Mouse (Mus musculus) gastrocnemius, adult 18-20 months (tissue): Measurements from ENCODE around the gene Zfp36l2. TPM values are rescaled to one million over a fixed set of nuclear protein-coding genes. Genes with fewer than 3 reads are reported as not detected.

Experiments
- DNase-seq: peaks from one replicate; pipeline ENCODE4 v3.0.0; 2021; ENCODE audit warnings: low spot score
- total RNA-seq, 2 experiments: library from RNA; stranded (reverse); gene quantifications; 2 replicates each; pipeline ENCODE4 v1.2.3; 2021

The Zfp36l2 gene
- total RNA-seq, 2 experiments from 2014 or later = 7.4 to 10.8 TPM

GRCm38 (mm10) chr17:84152976-84153786 lies 34.6 kb downstream of the Zfp36l2 start:
- no peak for DNase-seq

DNA sequence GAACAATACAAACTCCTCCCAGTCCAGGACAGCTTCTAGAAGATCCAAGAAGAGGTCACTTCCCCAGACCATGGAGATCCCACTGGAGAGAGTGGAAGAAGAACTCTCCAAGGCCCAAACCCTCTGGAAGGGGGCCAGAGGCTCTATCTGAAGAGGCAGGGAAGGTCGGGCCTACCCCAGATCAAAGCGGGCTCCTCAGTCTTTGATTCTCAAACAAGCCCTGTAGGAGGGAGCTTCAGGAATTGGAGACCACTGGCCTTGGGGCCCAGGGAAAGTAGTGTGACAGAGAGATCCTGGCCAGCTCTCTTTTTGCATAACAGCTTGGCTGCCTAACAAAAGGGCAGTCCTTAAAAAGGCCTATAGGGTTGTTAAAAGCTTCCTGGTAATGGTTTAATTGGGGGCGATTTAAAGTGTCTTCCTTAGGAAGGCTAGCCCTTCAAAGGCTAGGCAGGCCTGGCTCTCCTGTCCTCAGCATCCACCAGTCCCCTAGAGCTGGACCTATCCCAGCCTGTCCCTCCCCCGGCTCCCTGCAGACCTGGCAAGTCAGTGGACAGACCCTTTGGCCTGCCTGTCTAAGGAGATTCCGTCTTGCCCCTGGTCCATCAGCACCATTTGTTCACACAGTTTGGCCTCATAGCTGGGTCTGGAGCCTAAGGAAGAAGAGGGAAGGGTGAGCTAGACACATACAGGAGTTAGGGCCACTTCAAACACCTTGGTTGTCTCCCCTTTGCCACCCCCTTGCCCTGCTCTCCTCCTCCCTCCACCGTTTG lies 35.4 kb downstream of the Zfp36l2 start:
- no peak for DNase-seq

GRCm38 (mm10) chr17:84151306-84151705 lies 36.4 kb downstream of the Zfp36l2 start:
- DNase-seq = no peak

- DNase-seq = no peak
These were observed 37.5 kb downstream of the Zfp36l2 start for GRCm38 (mm10) chr17:84150291-84150690.

- no peak for DNase-seq
These were observed 38.2 kb downstream of the Zfp36l2 start for GRCm38 (mm10) chr17:84149566-84149965.

DNA sequence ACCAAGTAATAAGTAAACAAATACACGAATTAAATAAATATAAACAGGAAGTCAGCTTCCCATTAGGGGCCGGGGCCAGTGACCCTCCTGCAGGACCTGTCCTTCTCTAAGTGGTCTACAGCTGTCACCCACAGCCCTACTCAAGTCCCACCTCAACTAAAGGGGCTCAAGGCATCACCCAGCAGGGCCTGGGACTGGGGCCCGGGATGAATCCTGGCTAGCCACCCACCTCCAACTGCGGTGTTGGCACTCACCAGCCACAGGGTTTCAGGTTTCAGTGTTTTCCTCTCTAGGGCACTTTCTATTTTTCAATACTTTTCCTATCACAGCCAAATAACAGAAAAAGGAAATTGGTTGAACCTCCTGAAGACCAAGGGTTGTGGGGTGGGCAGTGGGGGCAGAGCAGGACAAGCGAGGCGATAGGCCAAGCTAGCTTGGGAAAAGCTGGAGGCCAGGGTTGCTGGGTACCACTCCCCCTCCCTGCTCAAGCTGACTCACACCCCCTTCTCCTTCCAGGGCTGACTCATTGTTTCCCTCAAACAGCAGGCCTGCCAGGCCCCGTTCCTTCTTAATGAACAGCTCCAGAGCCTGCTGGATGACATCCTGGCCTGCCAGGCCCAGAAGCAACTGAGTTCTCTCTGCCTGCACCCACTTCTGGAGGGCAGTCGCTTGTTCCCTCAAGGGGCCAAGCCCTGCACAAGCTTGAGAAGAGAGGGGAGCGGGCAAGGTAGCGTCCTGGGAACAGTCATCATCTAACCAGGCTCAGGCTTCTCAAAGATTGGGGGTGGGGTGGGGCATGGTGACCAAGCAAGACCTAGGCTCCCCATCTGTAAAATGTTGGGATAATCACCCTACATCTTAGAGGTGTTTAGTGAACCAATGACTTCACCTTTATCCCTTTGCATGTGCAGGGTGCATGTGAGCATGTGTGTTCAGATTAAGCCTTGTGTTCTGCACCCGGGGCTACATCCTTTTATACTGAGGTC lies 39.0 kb downstream of the Zfp36l2 start:
- peak; percentile 90 for DNase-seq

DNA sequence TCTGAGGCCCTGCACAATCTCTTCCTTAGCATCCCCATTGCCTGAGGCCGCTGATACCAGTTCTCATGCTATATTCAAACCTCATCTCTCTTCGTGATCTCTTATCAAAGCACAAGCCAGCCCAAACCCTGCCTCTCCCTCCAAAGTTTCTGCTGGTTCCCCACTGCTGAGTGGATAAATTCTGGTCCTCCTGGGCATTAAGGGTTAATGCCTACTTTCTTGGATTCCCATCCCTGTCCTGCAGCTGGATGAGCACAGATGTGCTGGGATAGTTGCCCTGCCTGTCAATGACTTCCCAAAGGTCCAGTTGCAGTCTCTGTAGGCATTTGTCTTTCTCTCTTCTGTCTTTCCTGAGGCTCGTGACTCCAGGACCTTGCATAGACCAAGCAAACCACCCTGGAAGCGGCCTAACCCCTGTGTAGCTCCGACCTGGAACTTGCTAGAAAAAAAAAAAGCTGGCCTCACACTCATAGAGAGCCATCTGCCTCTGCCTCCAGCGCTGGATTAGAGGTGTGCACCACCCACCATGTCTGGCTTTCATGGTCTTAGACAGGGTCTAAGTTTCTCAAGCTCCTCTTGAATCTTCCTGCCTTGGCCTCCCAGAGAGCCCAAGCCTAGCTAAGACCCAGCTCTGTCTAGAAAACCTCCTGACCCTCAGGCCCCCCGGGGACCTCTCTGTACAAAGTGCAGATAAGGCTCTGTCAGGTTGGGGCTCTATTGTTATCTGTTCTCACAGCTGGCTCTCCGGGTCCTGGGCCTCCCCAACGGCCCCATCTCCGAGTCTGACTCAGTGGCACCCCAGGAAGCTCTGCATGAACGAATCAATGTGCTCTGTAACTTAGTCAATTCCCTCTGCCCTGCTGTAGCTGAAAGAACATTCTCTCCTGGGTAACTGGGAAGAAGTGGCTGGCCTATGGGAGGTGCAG lies 40.3 kb downstream of the Zfp36l2 start:
- DNase-seq = no peak

DNA sequence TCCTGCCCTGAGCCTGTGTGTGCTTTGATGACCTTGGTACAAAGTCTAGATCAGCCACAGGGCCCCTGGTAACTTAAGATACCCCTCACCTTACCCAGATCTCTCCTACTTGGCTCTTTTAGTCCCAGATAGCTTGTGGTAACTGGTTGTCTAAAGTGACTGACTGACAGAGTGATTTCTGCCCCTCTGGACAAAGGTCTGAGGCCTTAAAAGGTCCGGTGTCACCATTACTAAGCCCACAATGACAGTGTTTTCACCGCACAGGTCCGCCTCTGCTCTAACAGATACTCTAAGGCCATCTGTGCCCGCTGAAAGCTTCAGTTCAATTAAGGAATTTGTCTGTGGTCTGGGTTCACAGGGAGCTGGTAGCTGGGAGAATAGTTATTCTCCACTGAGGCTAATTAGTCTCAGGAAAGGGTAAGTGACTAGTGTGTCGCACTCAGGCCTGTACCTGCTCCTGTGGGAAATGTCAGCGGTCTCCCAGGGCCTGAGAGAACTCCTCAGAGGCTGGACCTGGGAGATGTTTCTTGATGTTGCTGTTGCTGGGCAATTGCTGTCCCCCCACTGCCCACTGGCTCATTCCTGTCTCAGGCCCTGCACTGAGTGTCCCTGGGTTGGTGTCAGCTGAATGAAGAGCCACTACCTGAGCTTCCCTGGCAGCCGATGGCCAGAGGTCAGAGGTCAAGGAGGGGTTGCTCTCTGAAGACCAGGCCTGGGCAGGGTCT lies 41.1 kb downstream of the Zfp36l2 start:
- DNase-seq = no peak

- DNase-seq = no peak
These were observed 41.9 kb downstream of the Zfp36l2 start for GRCm38 (mm10) chr17:84145826-84146287.

DNA sequence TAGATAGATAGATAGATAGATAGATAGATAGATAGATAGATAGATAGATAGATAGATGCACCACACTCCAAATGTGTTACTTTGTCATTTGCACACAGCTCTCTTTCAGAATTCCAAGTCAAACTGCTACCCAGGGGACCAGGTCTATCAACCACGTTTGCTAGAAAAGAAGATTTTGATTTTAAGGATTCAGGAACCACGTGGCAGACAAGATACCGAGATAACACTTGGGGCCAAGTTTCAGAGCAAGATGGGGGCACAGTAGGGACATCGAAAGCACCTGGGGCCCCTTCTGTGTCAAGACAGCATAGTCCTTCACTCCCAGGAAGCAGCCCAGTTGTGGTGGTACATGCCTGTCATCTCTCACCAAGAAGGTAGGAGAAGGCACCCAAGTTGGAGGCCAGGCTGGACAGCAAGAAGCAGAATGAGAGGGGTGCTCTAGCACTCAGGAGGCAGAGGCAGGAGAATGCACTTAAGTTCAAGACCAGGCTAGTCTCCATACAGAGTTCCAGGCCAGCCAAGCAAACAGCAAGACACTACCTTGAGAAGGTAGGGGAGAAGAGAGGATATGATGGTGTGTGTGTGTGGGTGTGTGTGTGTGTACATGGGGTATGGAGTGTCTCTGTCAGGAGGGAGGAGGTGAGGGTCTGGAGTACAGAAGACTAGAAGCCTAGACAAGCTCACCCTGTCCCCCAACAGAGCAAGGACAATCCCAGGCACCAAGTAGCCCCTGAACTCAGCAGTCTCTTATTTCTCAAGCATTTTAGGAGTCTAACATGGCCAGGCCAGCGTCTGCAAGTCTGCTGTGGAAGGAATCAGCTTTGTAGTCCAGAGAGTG lies 42.8 kb downstream of the Zfp36l2 start:
- DNase-seq = no peak

- no peak for DNase-seq
These were observed 43.6 kb downstream of the Zfp36l2 start for GRCm38 (mm10) chr17:84144130-84144529.

DNA sequence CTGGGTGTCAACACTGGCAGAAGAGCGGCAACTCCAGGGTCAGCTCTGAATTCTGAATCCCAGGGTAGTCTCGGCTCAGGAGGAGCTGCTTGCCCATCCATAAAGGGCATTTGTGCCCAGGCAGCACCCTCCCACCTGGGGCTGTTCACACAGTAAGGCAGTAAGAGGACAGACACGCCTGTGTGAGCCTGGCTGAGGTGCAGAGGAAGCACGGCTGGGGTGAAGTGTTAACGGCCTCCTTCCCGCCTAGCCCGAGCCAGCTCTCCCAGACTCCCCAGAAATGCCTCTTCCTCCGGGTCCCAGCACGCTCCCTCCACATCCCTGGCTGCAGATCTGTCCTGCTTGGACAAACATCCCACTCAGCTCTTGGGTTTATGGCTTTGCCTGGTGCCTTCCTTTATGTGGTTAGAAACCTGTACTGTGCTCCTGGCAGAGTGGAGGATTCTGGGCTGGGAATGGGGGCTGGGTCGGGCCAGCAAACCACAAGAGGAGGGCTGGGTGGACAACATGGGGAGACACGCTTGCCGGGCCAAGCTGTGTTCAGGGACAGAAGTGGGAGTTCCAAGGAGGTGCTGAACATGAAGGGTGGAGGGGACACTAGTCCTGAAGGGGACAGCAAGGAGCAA lies 44.4 kb downstream of the Zfp36l2 start:
- DNase-seq = no peak

DNA sequence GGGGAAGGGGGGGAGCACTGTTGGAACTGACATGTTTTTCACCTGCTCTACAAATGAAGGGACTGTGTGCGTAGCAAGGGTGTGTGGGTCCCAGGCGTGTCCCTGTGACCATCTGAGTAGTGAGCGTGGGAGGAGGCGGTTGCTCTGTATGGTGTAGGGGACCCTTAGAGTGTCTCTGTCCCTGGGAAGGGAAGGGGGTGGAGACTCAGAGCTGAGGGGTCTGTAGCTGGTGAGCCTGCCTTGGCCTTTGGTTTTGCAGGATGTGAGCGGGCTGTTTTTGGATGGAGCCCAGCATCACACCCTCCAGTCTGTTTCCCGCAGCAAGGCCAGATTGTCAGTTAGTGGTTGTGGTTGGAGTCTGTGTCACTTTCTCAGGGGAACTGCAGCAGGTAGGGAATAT lies 46.1 kb downstream of the Zfp36l2 start:
- no peak for DNase-seq

GRCm38 (mm10) chr17:84140822-84141507 lies 46.8 kb downstream of the Zfp36l2 start:
- no peak for DNase-seq

GRCm38 (mm10) chr17:84137393-84138171 lies 50.2 kb downstream of the Zfp36l2 start:
- no peak for DNase-seq

GRCm38 (mm10) chr17:84136669-84137392 lies 50.9 kb downstream of the Zfp36l2 start:
- DNase-seq = no peak
